In genomic region chr17:44842184-44842583, GRCm38 (mm10) we compare ENCODE assay signal across 16 mouse cellular contexts.
"Had no signal": no experiment of that assay in that cellular context is flagged by ENCODE, and none has a peak within 500 bp of the region (broad histone marks: within the 10 kb centered on the region; RNA-seq: fewer than 3 reads in every experiment).

No protein-coding gene starts in this region.

- H3K9me3 ChIP-seq: intestine, embryonic 15.5 days; limb, embryonic 10.5 days; liver, embryonic 15.5 days; midbrain, embryonic 10.5 days; neural tube, embryonic 15.5 days had no signal

- H3K27me3 ChIP-seq: intestine, embryonic 15.5 days; liver, embryonic 15.5 days; neural tube, embryonic 15.5 days had no signal

- DNase-seq: kidney, adult 2 months; kidney, postnatal 25 days; lung, adult 2 months; lung, postnatal 36 days; midbrain, embryonic 14.5 days; right cerebral cortex, postnatal 25 days; thymus, adult 2 months; thymus, postnatal 25 days had no signal

- H3K36me3 ChIP-seq: intestine, embryonic 15.5 days; limb, embryonic 10.5 days; liver, embryonic 15.5 days; midbrain, embryonic 10.5 days; neural tube, embryonic 15.5 days had no signal

- ATAC-seq: intestine, embryonic 15.5 days; lung, postnatal 0 days had no signal

- H3K4me3 ChIP-seq: intestine, embryonic 15.5 days; limb, embryonic 10.5 days; liver, embryonic 15.5 days; midbrain, embryonic 10.5 days; myocyte; neural tube, embryonic 15.5 days had no signal

- H3K27ac ChIP-seq: intestine, embryonic 15.5 days; limb, embryonic 10.5 days; liver, embryonic 15.5 days; midbrain, embryonic 10.5 days; neural tube, embryonic 15.5 days had no signal

- H3K4me2 ChIP-seq: intestine, embryonic 15.5 days; liver, embryonic 11.5 days; liver, embryonic 15.5 days; neural tube, embryonic 15.5 days had no signal

- H3K4me1 ChIP-seq: intestine, embryonic 15.5 days; limb, embryonic 10.5 days; liver, embryonic 15.5 days; midbrain, embryonic 10.5 days; neural tube, embryonic 15.5 days had no signal

- H3K9ac ChIP-seq: intestine, embryonic 15.5 days; liver, embryonic 15.5 days; neural tube, embryonic 15.5 days had no signal
